Mouse (Mus musculus): ENCODE measurements around the gene Coa4. TPM values are rescaled to one million over a fixed set of nuclear protein-coding genes. Genes with fewer than 3 reads are reported as not detected.
A peak's percentile ranks its signal among the peaks of the same experiment; 100 is the strongest.
"Not testable (repeated sequence)": the region's sequence is repeated elsewhere in the genome, so short reads cannot be mapped to it uniquely, and the experiment has no call there.

The Coa4 gene
- polyA plus RNA-seq, 1 experiment: 29.7 TPM

DNA sequence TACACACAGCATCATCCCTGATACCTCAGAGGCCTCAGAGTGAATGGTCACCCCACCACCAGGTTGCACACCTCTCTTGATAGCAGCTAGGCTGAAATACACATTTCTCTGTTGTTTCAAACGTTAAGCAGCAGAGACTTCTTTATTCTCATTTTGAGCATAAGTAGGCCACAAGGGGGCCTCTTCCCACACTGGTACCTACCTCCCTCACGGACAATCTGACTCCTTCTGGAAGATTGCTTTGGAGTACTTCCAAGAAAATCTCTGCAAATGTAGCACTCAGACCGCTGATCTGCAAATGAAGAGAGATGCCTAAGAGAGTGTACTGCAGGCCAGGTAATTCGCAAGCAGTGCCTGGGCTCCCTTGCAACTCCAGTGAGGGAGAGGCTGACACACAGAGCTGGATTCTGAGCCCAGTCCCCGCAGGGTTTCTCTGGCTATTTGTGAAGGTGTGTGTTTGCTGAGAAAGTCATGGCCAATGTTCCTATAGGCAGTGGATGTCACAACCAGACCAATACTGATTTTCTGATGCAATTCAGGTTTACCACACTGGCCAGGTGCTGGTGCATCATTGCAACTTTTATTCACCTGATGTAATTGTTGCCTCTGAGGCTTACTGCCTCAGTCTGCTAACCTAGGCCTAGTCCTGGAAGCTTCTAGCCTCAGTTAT, 13.6 kb downstream of the Coa4 start:
- no peak overlapping the region for H3K27ac ChIP-seq (ENCODE audit: insufficient read depth, low read depth, low read length)
- TF ChIP-seq POLR2A (IDR thresholded peaks at IDR 0.05; ENCODE audit: borderline replicate concordance, low read depth, low read length) (no peak), CTCF (IDR thresholded peaks at IDR 0.05; ENCODE audit: low read depth, low read length) (no peak)
- H3K4me3 ChIP-seq (ENCODE audit: insufficient read depth, low read length): no peak overlapping the region
- H3K4me1 ChIP-seq (ENCODE audit: control insufficient read depth, insufficient read depth, low read length): peaks cover 15% of the 10 kb centered on the region

DNA sequence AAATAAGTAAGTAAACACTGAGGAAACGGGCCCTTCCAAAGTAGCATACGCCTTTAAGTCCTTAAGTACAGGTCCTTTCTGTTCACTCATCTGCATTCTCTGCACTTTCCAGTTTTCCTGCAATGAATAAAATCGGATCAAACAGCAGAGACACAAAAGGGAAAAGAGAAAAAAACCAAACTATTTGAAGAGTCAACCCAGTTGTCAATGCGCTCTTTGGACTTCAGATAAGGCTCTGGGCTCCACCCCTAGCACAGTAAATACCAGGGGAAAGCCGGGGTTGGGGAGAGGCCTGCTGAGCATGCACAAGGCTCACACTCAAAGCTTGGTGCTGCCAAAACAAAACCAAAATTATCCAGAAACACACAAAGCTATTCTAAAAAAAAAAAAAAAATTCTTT, 18.1 kb downstream of the Coa4 start:
- TF ChIP-seq CTCF (IDR thresholded peaks at IDR 0.05; ENCODE audit: low read depth, low read length) (no peak), POLR2A (IDR thresholded peaks at IDR 0.05; ENCODE audit: borderline replicate concordance, low read depth, low read length) (no peak)
- peaks cover 2% of the 10 kb centered on the region; the same call in 1 of the 2 replicates for H3K4me1 ChIP-seq (ENCODE audit: control insufficient read depth, insufficient read depth, low read length)
- H3K4me3 ChIP-seq (ENCODE audit: insufficient read depth, low read length): no peak overlapping the region
- H3K27ac ChIP-seq (ENCODE audit: insufficient read depth, low read depth, low read length): no peak overlapping the region

DNA sequence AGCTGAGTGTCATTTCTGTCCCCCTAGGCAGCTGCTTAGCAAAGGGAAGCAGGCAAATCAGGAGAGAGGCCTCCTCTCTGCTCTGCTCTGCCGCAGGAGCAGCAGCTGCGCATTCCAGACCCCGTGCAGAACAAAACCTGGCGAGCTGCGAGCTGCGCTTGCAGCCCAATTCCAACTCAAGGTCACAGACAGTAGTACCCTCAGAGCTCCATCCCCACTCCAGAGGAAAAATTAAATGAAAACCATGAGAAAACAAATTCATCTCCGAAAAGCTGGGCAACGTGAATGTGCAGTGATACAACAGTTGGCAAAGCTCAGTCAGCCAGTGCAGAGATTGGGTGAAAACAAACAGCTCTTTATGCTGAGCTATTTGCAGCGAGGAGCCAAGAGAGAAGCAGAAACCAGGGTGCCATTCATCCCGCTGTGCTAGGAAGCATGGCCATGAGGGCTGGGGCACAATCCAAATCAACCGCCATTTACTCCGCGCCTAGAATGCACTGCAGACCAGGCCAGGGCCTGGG, 18.6 kb downstream of the Coa4 start:
- Histone ChIP-seq H3K4me3 (ENCODE audit: insufficient read depth, low read length) (no peak overlapping the region), H3K27ac (ENCODE audit: insufficient read depth, low read depth, low read length) (no peak overlapping the region), H3K4me1 (ENCODE audit: control insufficient read depth, insufficient read depth, low read length) (peaks cover 2% of the 10 kb centered on the region; the same call in 1 of the 2 replicates)
- TF ChIP-seq CTCF (IDR thresholded peaks at IDR 0.05; ENCODE audit: low read depth, low read length) (no peak), POLR2A (IDR thresholded peaks at IDR 0.05; ENCODE audit: borderline replicate concordance, low read depth, low read length) (no peak)

DNA sequence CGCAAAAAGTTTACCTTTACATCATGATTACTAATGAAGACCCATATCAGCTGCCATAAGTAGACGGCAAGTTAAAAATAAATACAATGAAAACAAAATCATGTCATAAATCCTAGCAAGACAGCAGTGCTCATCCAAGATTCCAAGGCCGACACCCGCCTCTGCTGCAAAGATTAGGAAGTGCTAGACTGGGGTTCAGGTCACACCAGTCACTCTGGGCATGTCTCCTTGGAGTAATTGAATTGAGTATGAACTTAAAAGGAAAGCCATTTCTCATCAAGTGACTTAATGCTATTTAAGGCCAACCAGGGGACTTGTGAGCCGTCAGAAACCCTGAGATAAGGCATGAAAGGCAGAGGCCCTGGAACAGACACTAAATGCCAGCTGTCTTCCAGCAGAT, 20.4 kb downstream of the Coa4 start:
- Histone ChIP-seq H3K27ac (ENCODE audit: insufficient read depth, low read depth, low read length) (no peak overlapping the region), H3K4me1 (ENCODE audit: control insufficient read depth, insufficient read depth, low read length) (peaks cover 2% of the 10 kb centered on the region; the same call in 1 of the 2 replicates), H3K4me3 (ENCODE audit: insufficient read depth, low read length) (no peak overlapping the region)
- TF ChIP-seq POLR2A (IDR thresholded peaks at IDR 0.05; ENCODE audit: borderline replicate concordance, low read depth, low read length) (no peak), CTCF (IDR thresholded peaks at IDR 0.05; ENCODE audit: low read depth, low read length) (no peak)

DNA sequence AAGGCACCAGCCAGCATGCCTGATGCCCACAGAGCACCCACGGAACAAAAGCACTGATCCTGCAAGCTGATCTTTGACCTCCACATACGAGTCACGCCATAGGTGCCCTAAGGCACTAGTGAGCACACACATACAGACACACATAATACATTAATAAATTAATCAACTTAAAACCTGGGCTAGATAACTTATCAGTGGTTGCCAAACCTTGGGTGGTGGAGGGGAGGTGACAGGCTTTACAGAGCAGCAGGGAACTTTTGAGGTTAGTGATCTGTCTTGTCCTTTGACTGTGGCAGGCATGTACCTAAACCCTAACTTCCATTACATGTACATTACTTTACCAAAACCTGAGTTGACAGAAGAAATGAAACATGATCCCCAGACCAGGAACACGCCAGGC, 22.5 kb downstream of the Coa4 start:
- Histone ChIP-seq H3K4me3 (ENCODE audit: insufficient read depth, low read length) (no peak overlapping the region), H3K27ac (ENCODE audit: insufficient read depth, low read depth, low read length) (no peak overlapping the region), H3K4me1 (ENCODE audit: control insufficient read depth, insufficient read depth, low read length) (no peaks in the 10 kb centered on the region)
- TF ChIP-seq CTCF (IDR thresholded peaks at IDR 0.05; ENCODE audit: low read depth, low read length) (no peak), POLR2A (IDR thresholded peaks at IDR 0.05; ENCODE audit: borderline replicate concordance, low read depth, low read length) (no peak)

DNA sequence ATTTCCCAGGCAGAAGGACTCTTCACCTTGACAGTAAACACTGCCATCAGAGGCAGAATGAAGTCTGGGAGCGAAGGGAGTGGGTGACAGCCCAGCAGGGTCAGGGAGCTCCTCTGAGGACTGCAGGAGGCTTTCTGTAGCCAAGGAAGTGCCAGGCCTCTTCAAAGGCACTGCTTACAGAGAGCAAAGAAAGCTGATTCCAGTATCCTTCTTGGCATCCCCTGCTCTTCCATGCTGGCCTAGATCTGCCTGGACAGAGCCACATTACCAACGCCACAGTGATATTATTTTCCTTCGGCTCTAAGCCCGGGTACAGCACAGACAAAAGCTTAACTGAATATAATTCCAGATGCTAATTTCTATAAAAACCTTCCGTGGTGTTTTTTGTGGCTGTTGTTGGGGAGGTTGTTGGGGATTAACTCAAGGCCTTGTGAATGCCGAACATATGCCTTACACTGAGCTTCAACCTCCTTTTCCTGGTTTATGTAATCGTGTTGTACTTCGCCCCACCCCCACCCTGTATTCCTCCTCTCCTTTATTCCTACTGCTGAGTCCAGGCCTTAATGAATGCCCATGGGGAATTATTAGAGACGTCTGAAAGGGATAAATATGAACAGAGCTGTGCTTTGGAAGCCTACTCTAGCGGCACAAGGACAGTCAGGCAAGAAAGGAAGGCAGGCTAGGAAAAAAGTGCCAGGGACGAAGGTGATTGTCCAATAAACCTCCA, 25.2 kb downstream of the Coa4 start:
- TF ChIP-seq CTCF (IDR thresholded peaks at IDR 0.05; ENCODE audit: low read depth, low read length) (no peak), POLR2A (IDR thresholded peaks at IDR 0.05; ENCODE audit: borderline replicate concordance, low read depth, low read length) (no peak)
- Histone ChIP-seq H3K4me1 (ENCODE audit: control insufficient read depth, insufficient read depth, low read length) (no peaks in the 10 kb centered on the region), H3K4me3 (ENCODE audit: insufficient read depth, low read length) (no peak overlapping the region), H3K27ac (ENCODE audit: insufficient read depth, low read depth, low read length) (no peak overlapping the region)

DNA sequence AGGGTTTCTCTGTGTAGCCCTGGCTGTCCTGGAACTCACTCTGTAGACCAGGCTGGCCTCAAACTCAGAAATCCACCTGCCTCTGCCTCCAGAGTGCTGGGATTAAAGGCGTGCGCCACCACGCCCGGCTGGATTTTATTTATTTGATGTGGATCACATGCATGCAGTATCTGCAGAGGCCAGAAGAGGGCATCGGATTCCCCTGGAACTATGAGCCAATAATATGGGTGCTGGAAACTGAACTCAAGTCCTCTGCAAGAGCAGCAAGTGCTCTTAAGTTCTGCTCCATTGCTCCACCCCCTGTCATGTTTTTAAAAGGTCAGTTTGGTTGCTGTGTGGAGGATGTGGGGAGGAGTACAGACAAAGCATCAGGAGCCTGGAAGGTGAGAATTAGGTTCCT, 30.4 kb downstream of the Coa4 start:
- TF ChIP-seq CTCF (IDR thresholded peaks at IDR 0.05; ENCODE audit: low read depth, low read length): 0 out of 2 replicates have a peak, but pooled peaks have one; percentile 11
- not testable (repeated sequence) for H3K4me3 ChIP-seq (ENCODE audit: insufficient read depth, low read length); H3K4me1 ChIP-seq (ENCODE audit: control insufficient read depth, insufficient read depth, low read length); H3K27ac ChIP-seq (ENCODE audit: insufficient read depth, low read depth, low read length)

DNA sequence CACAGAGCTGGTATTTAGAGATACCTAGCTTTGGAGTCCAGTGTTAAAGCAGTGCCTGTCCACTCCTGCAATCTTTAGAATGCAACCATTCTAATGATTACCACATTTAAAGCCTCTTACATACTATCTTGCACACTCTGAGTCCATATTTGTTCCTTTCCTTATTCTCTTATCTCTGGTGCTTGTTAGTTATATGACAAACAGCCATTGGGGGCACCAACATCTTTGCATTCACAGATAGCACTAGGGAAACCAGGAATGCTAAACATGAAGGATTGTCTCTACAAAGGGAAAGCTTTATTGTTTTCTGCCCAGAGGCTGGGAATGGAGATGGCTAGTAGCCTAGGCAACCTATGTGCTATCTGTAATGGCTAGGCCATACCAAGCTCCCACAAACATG, 33.0 kb downstream of the Coa4 start:
- Histone ChIP-seq H3K4me1 (ENCODE audit: control insufficient read depth, insufficient read depth, low read length) (peaks cover 10% of the 10 kb centered on the region), H3K27ac (ENCODE audit: insufficient read depth, low read depth, low read length) (no peak overlapping the region), H3K4me3 (ENCODE audit: insufficient read depth, low read length) (no peak overlapping the region)
- TF ChIP-seq POLR2A (IDR thresholded peaks at IDR 0.05; ENCODE audit: borderline replicate concordance, low read depth, low read length): no peak
- TF ChIP-seq CTCF (IDR thresholded peaks at IDR 0.05; ENCODE audit: low read depth, low read length): no peak

DNA sequence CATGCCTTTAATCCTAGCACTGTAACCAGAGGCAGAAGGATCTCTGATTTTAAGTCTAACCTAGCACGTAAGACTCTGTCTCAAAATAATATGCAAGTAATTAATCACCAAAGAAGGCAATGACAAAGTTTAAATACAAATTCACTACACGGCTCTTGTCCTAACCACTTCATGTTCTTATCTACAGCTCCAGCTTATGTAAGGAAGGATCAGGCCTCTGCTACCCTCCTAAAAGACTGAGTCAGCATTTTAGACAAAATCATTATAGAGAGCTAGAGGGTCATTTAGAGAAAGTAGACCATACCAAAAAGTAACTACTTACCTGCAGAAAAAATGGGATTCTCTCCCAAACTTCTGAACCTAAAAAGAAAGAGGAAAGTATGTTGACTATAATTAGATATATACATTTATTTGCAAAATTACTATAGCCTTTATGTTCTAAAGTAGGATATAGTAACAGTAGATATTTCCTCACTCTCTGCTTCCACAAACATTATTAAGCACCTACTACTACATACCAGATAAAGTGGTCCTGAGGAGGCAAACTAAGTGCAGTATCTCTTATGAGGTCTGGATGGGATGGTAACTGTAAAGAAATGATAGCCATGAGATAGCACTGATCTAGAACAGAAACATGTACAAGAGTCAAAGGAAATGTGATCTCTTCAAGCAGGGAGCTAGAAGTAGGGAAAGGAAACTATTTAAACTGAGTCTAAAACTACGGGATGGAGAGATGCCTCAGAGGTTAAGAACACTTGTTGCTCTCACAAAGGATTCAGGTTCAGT, 34.3 kb downstream of the Coa4 start:
- TF ChIP-seq CTCF (IDR thresholded peaks at IDR 0.05; ENCODE audit: low read depth, low read length) (no peak), POLR2A (IDR thresholded peaks at IDR 0.05; ENCODE audit: borderline replicate concordance, low read depth, low read length) (no peak)
- Histone ChIP-seq H3K4me1 (ENCODE audit: control insufficient read depth, insufficient read depth, low read length) (peaks cover 10% of the 10 kb centered on the region), H3K27ac (ENCODE audit: insufficient read depth, low read depth, low read length) (no peak overlapping the region), H3K4me3 (ENCODE audit: insufficient read depth, low read length) (no peak overlapping the region)
